Mouse (Mus musculus) CH12.LX (cell line): ENCODE data around the gene Rbm19. TPM values are rescaled to one million over a fixed set of nuclear protein-coding genes. Genes with fewer than 3 reads are reported as not detected.

ENCODE experiments used
- DNase-seq: peaks from one replicate; pipeline ENCODE4 v3.0.0-alpha.2; 2013; ENCODE audit errors: extremely low read depth
- H3K27ac ChIP-seq: 2 replicates; pipeline ENCODE4 v1.5.1; 2012; ENCODE audit warnings: low read depth, mild to moderate bottlenecking, control low read depth, moderate library complexity; ENCODE audit not compliant: insufficient read depth
- H3K27me3 ChIP-seq: replicated peaks from 2 replicates; pipeline ENCODE3; 2012; ENCODE audit warnings: inconsistent platforms
- H3K36me3 ChIP-seq, 2 experiments: replicated peaks in 1 of 2; 2 replicates each; pipeline versions ENCODE3 to v1.6.1; 2012; ENCODE audit warnings: inconsistent platforms in 1 of 2, low read length in 1 of 2, mild to moderate bottlenecking in 1 of 2, mixed read lengths in 1 of 2, moderate library complexity in 1 of 2; ENCODE audit not compliant: control insufficient read depth in 1 of 2, insufficient read depth in 1 of 2
- H3K4me1 ChIP-seq, 2 experiments: 2 replicates each; pipeline ENCODE4 v1.6.1; 2012; ENCODE audit warnings: inconsistent platforms in 1 of 2, moderate library complexity in 1 of 2; ENCODE audit not compliant: insufficient read depth in 2 of 2, control insufficient read depth in 1 of 2
- H3K4me2 ChIP-seq: 2 replicates; pipeline ENCODE4 v1.6.1; 2012; ENCODE audit warnings: low read depth, mild to moderate bottlenecking, control low read depth; ENCODE audit not compliant: poor library complexity, insufficient read depth, severe bottlenecking
- H3K4me3 ChIP-seq, 3 experiments: fragments of 150-350 bp in 1 of 3; sonication (generic) in 1 of 3; replicated peaks in 1 of 3; 2 replicates each; pipeline versions ENCODE3 to v1.5.1; 2011 to 2012; ENCODE audit warnings: low read depth in 2 of 3, low read length in 2 of 3, mild to moderate bottlenecking in 2 of 3, moderate library complexity in 2 of 3, control low read depth in 1 of 3, improper control_type of control experiment in 1 of 3, inconsistent platforms in 1 of 3, mixed read lengths in 1 of 3; ENCODE audit not compliant: poor library complexity in 1 of 3
- H3K79me2 ChIP-seq: replicated peaks from 2 replicates; pipeline ENCODE4 v1.6.1; 2012; ENCODE audit warnings: mild to moderate bottlenecking, moderate library complexity; ENCODE audit not compliant: control insufficient read depth, poor library complexity, insufficient read depth, severe bottlenecking; ENCODE audit errors: extremely low read depth
- H3K9ac ChIP-seq: 2 replicates; pipeline ENCODE4 v1.6.1; 2012; ENCODE audit warnings: low read depth, mild to moderate bottlenecking, control low read depth, moderate library complexity; ENCODE audit not compliant: insufficient read depth
- H3K9me3 ChIP-seq: replicated peaks from 2 replicates; pipeline ENCODE3; 2012; ENCODE audit warnings: low read length, inconsistent platforms, mixed read lengths
- BHLHE40 ChIP-seq: IDR thresholded peaks from 2 replicates; pipeline ENCODE4 v1.6.1; 2011; ENCODE audit warnings: mild to moderate bottlenecking, low read depth, low read length, improper control_type of control experiment
- CHD1 ChIP-seq: IDR thresholded peaks from 2 replicates; pipeline ENCODE4 v1.6.1; 2012; ENCODE audit warnings: low read depth, low read length, improper control_type of control experiment, inconsistent platforms
- CTCF ChIP-seq, 2 experiments: IDR thresholded peaks in 1 of 2; conservative IDR thresholded peaks in 1 of 2; 2 replicates each; pipeline ENCODE4 v1.5.1; 2011 to 2012; ENCODE audit warnings: low read depth in 2 of 2, low read length in 2 of 2, improper control_type of control experiment in 1 of 2, inconsistent platforms in 1 of 2, mild to moderate bottlenecking in 1 of 2, moderate library complexity in 1 of 2
- ELF1 ChIP-seq: IDR thresholded peaks from 2 replicates; pipeline ENCODE4 v1.6.1; 2014; ENCODE audit warnings: low read depth, mild to moderate bottlenecking, inconsistent platforms, low read length, improper control_type of control experiment
- EP300 ChIP-seq: IDR thresholded peaks from 2 replicates; pipeline ENCODE4 v1.6.1; 2011; ENCODE audit warnings: low read length, improper control_type of control experiment
- ETS1 ChIP-seq: conservative IDR thresholded peaks from 2 replicates; pipeline ENCODE4 v1.6.1; 2012; ENCODE audit warnings: low read depth, mild to moderate bottlenecking, inconsistent platforms, low read length, improper control_type of control experiment, moderate library complexity
- GABPA ChIP-seq: IDR thresholded peaks from 2 replicates; pipeline ENCODE4 v1.6.1; 2012; ENCODE audit warnings: low read depth, low read length, improper control_type of control experiment, inconsistent platforms; ENCODE audit not compliant: insufficient replicate concordance
- JUND ChIP-seq: conservative IDR thresholded peaks from 2 replicates; pipeline ENCODE4 v1.6.1; 2011; ENCODE audit warnings: low read depth, low read length, improper control_type of control experiment
- KAT2A ChIP-seq: IDR thresholded peaks from 2 replicates; pipeline ENCODE4 v1.6.1; 2012; ENCODE audit warnings: low read length, improper control_type of control experiment, inconsistent platforms; ENCODE audit not compliant: insufficient replicate concordance
- MAX ChIP-seq: IDR thresholded peaks from 2 replicates; pipeline ENCODE4 v1.6.1; 2011; ENCODE audit warnings: low read length, improper control_type of control experiment
- MAZ ChIP-seq: IDR thresholded peaks from 2 replicates; pipeline ENCODE4 v1.6.1; 2012; ENCODE audit warnings: low read depth, mild to moderate bottlenecking, inconsistent platforms, low read length, improper control_type of control experiment, moderate library complexity
- MEF2A ChIP-seq: IDR thresholded peaks from 2 replicates; pipeline ENCODE4 v1.6.1; 2014; ENCODE audit warnings: low read depth, mild to moderate bottlenecking, inconsistent platforms, low read length, improper control_type of control experiment, borderline replicate concordance
- MXI1 ChIP-seq: IDR thresholded peaks from 2 replicates; pipeline ENCODE4 v1.6.1; 2011; ENCODE audit warnings: mild to moderate bottlenecking, low read depth, low read length, improper control_type of control experiment
- NRF1 ChIP-seq: IDR thresholded peaks from 2 replicates; pipeline ENCODE4 v1.6.1; 2014; ENCODE audit warnings: low read depth, mild to moderate bottlenecking, inconsistent platforms, low read length, improper control_type of control experiment, moderate library complexity
- PAX5 ChIP-seq: IDR thresholded peaks from 2 replicates; pipeline ENCODE4 v1.6.1; 2012; ENCODE audit warnings: low read length, inconsistent platforms, mixed read lengths
- POLR2A ChIP-seq: IDR thresholded peaks from 2 replicates; pipeline ENCODE4 v1.6.1; 2011; ENCODE audit warnings: low read depth, mild to moderate bottlenecking, improper control_type of control experiment, low read length
- POLR2AphosphoS2 ChIP-seq: IDR thresholded peaks from 2 replicates; pipeline ENCODE4 v1.6.1; 2011; ENCODE audit warnings: low read depth, low read length, improper control_type of control experiment
- RAD21 ChIP-seq: IDR thresholded peaks from 2 replicates; pipeline ENCODE4 v1.6.1; 2011; ENCODE audit warnings: low read depth, mild to moderate bottlenecking, low read length, improper control_type of control experiment, moderate library complexity
- RCOR1 ChIP-seq: conservative IDR thresholded peaks from 2 replicates; pipeline ENCODE4 v1.6.1; 2012; ENCODE audit warnings: low read depth, mild to moderate bottlenecking, inconsistent platforms, low read length, improper control_type of control experiment
- SIN3A ChIP-seq: IDR thresholded peaks from 2 replicates; pipeline ENCODE4 v1.6.1; 2012; ENCODE audit warnings: low read length, improper control_type of control experiment, inconsistent platforms
- SMC3 ChIP-seq: IDR thresholded peaks from 2 replicates; pipeline ENCODE4 v1.6.1; 2011; ENCODE audit warnings: low read depth, low read length, improper control_type of control experiment
- TBP ChIP-seq: conservative IDR thresholded peaks from 2 replicates; pipeline ENCODE4 v1.6.1; 2011; ENCODE audit warnings: low read depth, low read length, improper control_type of control experiment
- TCF12 ChIP-seq: IDR thresholded peaks from 2 replicates; pipeline ENCODE4 v1.6.1; 2014; ENCODE audit warnings: low read depth, mild to moderate bottlenecking, inconsistent platforms, low read length, improper control_type of control experiment
- UBTF ChIP-seq: IDR thresholded peaks from 2 replicates; pipeline ENCODE4 v1.6.1; 2012; ENCODE audit warnings: low read depth, mild to moderate bottlenecking, inconsistent platforms, low read length, improper control_type of control experiment, moderate library complexity
- USF1 ChIP-seq: IDR thresholded peaks from 2 replicates; pipeline ENCODE4 v1.6.1; 2014; ENCODE audit warnings: low read depth, mild to moderate bottlenecking, inconsistent platforms, low read length, improper control_type of control experiment
- USF2 ChIP-seq: conservative IDR thresholded peaks from 2 replicates; pipeline ENCODE4 v1.6.1; 2011; ENCODE audit warnings: low read depth, low read length, improper control_type of control experiment
- ZC3H11A ChIP-seq: IDR thresholded peaks from 2 replicates; pipeline ENCODE4 v1.6.1; 2012; ENCODE audit warnings: low read depth, mild to moderate bottlenecking, inconsistent platforms, low read length, improper control_type of control experiment
- ZKSCAN1 ChIP-seq: IDR thresholded peaks from 2 replicates; pipeline ENCODE4 v1.6.1; 2012; ENCODE audit warnings: low read depth, inconsistent platforms, low read length, improper control_type of control experiment, borderline replicate concordance
- ZMIZ1 ChIP-seq: IDR thresholded peaks from 2 replicates; pipeline ENCODE4 v1.6.1; 2012; ENCODE audit warnings: low read depth, mild to moderate bottlenecking, inconsistent platforms, low read length, improper control_type of control experiment
- dilution Hi-C: fragments of 300-500 bp; cut with MboI; formaldehyde crosslinking; loops from 2 replicates; pipeline ENCODE4 v1.14.3; 2020; ENCODE audit warnings: low sequenced_read_pairs; ENCODE audit not compliant: extremely low pct_unique_long_range_greater_than_20kb, extremely low pct_ligation_motif_present
- in situ Hi-C: fragments of 300-500 bp; cut with MboI; formaldehyde crosslinking; loops from 3 replicates; pipeline ENCODE4 v1.14.3; 2019; ENCODE audit warnings: low sequenced_read_pairs, low pct_ligation_motif_present, low pct_unique_long_range_greater_than_20kb, mixed read lengths
- polyA plus RNA-seq: library from polyadenylated mRNA; unstranded; fragments of >175 nt; gene quantifications from 2 replicates; pipeline ENCODE4 v1.2.1, GENCODE M21; 2012; ENCODE audit warnings: low read depth; ENCODE audit not compliant: insufficient read length
- total RNA-seq, 2 experiments: library from RNA; depleted of rRNA; stranded (reverse); fragments of 300-350 nt in 1 of 2; fragments of >200 nt in 1 of 2; gene quantifications; 2 replicates each; pipeline ENCODE4 v1.2.3; 2012 to 2014

Gene Rbm19
- total and polyA plus RNA-seq, 3 experiments = 36.2 to 81.4 (median 56.5) TPM

GRCm38 (mm10) chr5:120138406-120138805, 22.1 kb downstream of the Rbm19 start:
- Histone ChIP-seq H3K9ac (no peak overlapping the region), H3K27me3 (no peaks in the 10 kb centered on the region)
- no peak for TF ChIP-seq UBTF
- no peak for TF ChIP-seq CHD1
- no peak for TF ChIP-seq ELF1
- no peak for TF ChIP-seq TBP
- TF ChIP-seq USF2 = no peak
- TF ChIP-seq POLR2A = no peak
- no peak for TF ChIP-seq MXI1
- TF ChIP-seq ZKSCAN1 = no peak
- TF ChIP-seq ZC3H11A = no peak
- TF ChIP-seq SMC3 = no peak
- no peak for TF ChIP-seq RAD21
- no peak for TF ChIP-seq NRF1
- no peak for TF ChIP-seq SIN3A
- TF ChIP-seq ZMIZ1 = no peak
- TF ChIP-seq MAX = no peak
- TF ChIP-seq BHLHE40 = no peak
- no peak for TF ChIP-seq EP300
- TF ChIP-seq RCOR1 = no peak
- TF ChIP-seq POLR2AphosphoS2 = no peak
- TF ChIP-seq, all 38 proteins: peak for 0
- Histone ChIP-seq H3K27ac (no peak overlapping the region), H3K79me2 (no peaks in the 10 kb centered on the region), H3K36me3 (peaks cover 79 to 98% of the 10 kb centered on the region in 2 experiments), H3K4me2 (no peak overlapping the region), H3K4me3 (no peak overlapping the region), H3K9me3 (no peaks in the 10 kb centered on the region), H3K4me1 (peaks cover 3 to 31% of the 10 kb centered on the region in 2 experiments; a peak in 2 of 4 replicates)
- in situ Hi-C loops (loop anchor here (25.0 kb wide), 1 partner anchor 474 kb away; the partner anchor contains the start of genes Ddx54 and Rita1), dilution Hi-C loops (no loop called here)
- no peak for DNase-seq

GRCm38 (mm10) chr5:120139224-120139623, 23.0 kb downstream of the Rbm19 start:
- Histone ChIP-seq H3K9ac (no peak overlapping the region), H3K79me2 (no peaks in the 10 kb centered on the region), H3K4me2 (no peak overlapping the region), H3K4me1 (peaks cover 3 to 31% of the 10 kb centered on the region in 2 experiments; a peak in 2 of 4 replicates)
- TF ChIP-seq CTCF (conservative IDR thresholded peaks at IDR 0.05 in 1 of 2, IDR thresholded peaks at IDR 0.05 in 1 of 2; ENCODE audit: low read depth in 2 of 2, low read length in 2 of 2) = no peak
- no peak for TF ChIP-seq UBTF
- TF ChIP-seq MXI1 = no peak
- TF ChIP-seq MAX = peak; percentile 62; the same call in 1 of the 2 replicates
- TF ChIP-seq USF1 = peak; percentile 65
- TF ChIP-seq NRF1 = no peak
- TF ChIP-seq SMC3 = no peak
- TF ChIP-seq ELF1 = peak; percentile 67
- no peak for TF ChIP-seq RCOR1
- TF ChIP-seq TCF12 = peak; percentile 27; the same call in 1 of the 2 replicates
- no peak for TF ChIP-seq GABPA
- no peak for TF ChIP-seq KAT2A
- TF ChIP-seq PAX5 = no peak
- no peak for TF ChIP-seq JUND
- TF ChIP-seq ZKSCAN1 = no peak
- TF ChIP-seq ETS1 = no peak; the same call in 1 of the 2 replicates
- TF ChIP-seq USF2 = peak; percentile 48; the same call in 1 of the 2 replicates
- TF ChIP-seq MAZ = no peak
- no peak for TF ChIP-seq MEF2A
- TF ChIP-seq, all 38 proteins: peak for 5
- in situ Hi-C loops = loop anchor here (25.0 kb wide), 1 partner anchor 473 kb away; the partner anchor contains the start of genes Ddx54 and Rita1
- Histone ChIP-seq H3K27me3 (no peaks in the 10 kb centered on the region), H3K4me3 (peak overlapping the region in 1 of 3 experiments; percentile 44), H3K9me3 (no peaks in the 10 kb centered on the region), H3K27ac (0 out of 2 replicates have a peak overlapping the region, but pooled peaks have one; percentile 9), H3K36me3 (peaks cover 84 to 98% of the 10 kb centered on the region in 2 experiments)
- dilution Hi-C loops = no loop called here
- DNase-seq = peak; percentile 85
